Mouse (Mus musculus) embryo, embryonic 10 days (tissue): ENCODE measurements around the gene Rpl23.

Source experiments
- DNase-seq: peaks from one replicate; pipeline ENCODE4 v3.0.0-alpha.2; 2015; ENCODE audit warnings: low spot score

Gene Rpl23

GRCm38 (mm10) chr11:97781832-97782563 lies at the start of gene Rpl23:
Gene Rpl23, minus strand, starts transcription at chr11:97782437.
- peak; percentile 99 for DNase-seq

GRCm38 (mm10) chr11:97832001-97832400 lies 49.8 kb upstream of the Rpl23 start:
- no peak for DNase-seq

- no peak for DNase-seq
Observed at GRCm38 (mm10) chr11:97830501-97830900, 48.3 kb upstream of the Rpl23 start.

GRCm38 (mm10) chr11:97829913-97830476 lies 47.8 kb upstream of the Rpl23 start:
- no peak for DNase-seq

GRCm38 (mm10) chr11:97829365-97829764 lies 47.1 kb upstream of the Rpl23 start:
- DNase-seq = no peak

GRCm38 (mm10) chr11:97827654-97828053 lies 45.4 kb upstream of the Rpl23 start:
- DNase-seq = no peak

GRCm38 (mm10) chr11:97826414-97826813 lies 44.2 kb upstream of the Rpl23 start:
- no peak for DNase-seq

- no peak for DNase-seq
Observed at GRCm38 (mm10) chr11:97825971-97826370, 43.7 kb upstream of the Rpl23 start.

- DNase-seq = no peak
Observed at GRCm38 (mm10) chr11:97825295-97825694, 43.1 kb upstream of the Rpl23 start.

- DNase-seq = no peak
Observed at GRCm38 (mm10) chr11:97824895-97825294, 42.7 kb upstream of the Rpl23 start.

GRCm38 (mm10) chr11:97824168-97824567 lies 41.9 kb upstream of the Rpl23 start:
- no peak for DNase-seq

GRCm38 (mm10) chr11:97822840-97823603 lies 40.8 kb upstream of the Rpl23 start:
- DNase-seq = peak; percentile 36

- DNase-seq = no peak
Observed at GRCm38 (mm10) chr11:97821401-97822064, 39.3 kb upstream of the Rpl23 start.

- DNase-seq = no peak
Observed at GRCm38 (mm10) chr11:97820840-97821239, 38.6 kb upstream of the Rpl23 start.

GRCm38 (mm10) chr11:97819923-97820322 lies 37.7 kb upstream of the Rpl23 start:
- DNase-seq = no peak

GRCm38 (mm10) chr11:97819102-97819501 lies 36.9 kb upstream of the Rpl23 start:
- DNase-seq = no peak

- peak; percentile 90 for DNase-seq
Observed at GRCm38 (mm10) chr11:97818571-97818970, 36.3 kb upstream of the Rpl23 start.

GRCm38 (mm10) chr11:97818003-97818402 lies 35.8 kb upstream of the Rpl23 start:
- DNase-seq = peak; percentile 32

GRCm38 (mm10) chr11:97817379-97817778 lies 35.1 kb upstream of the Rpl23 start:
- peak; percentile 55 for DNase-seq

- peak; percentile 75 for DNase-seq
Observed at GRCm38 (mm10) chr11:97816916-97817315, 34.7 kb upstream of the Rpl23 start.

- no peak for DNase-seq
Observed at GRCm38 (mm10) chr11:97816176-97816575, 33.9 kb upstream of the Rpl23 start.

GRCm38 (mm10) chr11:97815736-97816135 lies 33.5 kb upstream of the Rpl23 start:
- DNase-seq = no peak
